Mouse (Mus musculus): ENCODE data around the gene Pitpnm1. TPM values are rescaled to one million over a fixed set of nuclear protein-coding genes. Genes with fewer than 3 reads are reported as not detected.

Gene Pitpnm1
- polyA plus RNA-seq, 1 experiment from 2014 or later: 9.2 TPM

DNA sequence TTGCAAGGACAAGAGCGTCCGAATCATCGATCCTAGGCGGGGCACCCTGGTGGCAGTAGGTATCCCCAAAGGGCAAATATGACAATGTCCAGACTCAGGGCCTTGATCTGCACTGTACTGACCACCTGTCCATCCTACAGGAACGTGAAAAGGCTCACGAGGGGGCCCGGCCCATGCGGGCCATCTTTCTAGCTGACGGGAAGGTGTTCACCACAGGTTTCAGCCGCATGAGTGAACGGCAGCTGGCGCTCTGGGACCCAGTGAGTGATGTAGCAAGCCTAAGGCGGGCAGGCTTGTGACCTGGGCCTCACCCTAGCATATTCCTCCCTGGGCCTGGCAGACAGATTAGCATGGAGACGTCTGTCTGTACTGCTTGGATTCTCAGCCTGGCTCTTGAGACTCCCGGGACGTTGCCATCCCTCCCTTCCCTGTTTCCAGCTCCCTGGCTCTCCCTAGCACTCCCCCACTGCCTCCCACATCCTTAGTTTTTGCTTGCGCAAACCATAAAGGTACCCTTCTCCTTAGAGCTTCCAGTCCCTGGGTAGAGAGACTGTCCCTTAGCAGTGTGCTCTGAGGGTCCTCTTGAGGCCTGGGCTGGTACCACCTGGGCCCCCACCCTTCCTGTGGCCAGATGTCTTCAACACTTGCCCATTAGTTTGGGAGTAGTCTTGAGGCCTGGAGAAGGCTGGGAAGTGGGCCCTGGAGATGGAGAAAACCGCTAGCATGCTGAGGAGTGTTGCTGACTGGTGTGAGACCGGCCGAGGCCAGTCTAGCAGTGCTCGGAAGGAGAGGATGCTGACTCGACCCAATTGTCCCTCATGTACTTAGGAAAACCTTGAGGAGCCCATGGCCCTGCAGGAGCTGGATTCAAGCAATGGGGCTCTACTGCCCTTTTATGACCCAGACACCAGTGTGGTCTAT lies 51.0 kb downstream of the Pitpnm1 start:
- H3K9ac ChIP-seq (replicated peaks; ENCODE audit: low read depth, low read length): no peak overlapping the region
- H3K27ac ChIP-seq (ENCODE audit: low read length): no peak overlapping the region
- H3K9me3 ChIP-seq (ENCODE audit: control insufficient read depth, low read depth, low read length): no peaks in the 10 kb centered on the region
- 88% methylated on average over 22 of the region's 22 CpGs for WGBS
- H3K4me1 ChIP-seq (ENCODE audit: control insufficient read depth, insufficient read depth, low read length): peaks cover 20% of the 10 kb centered on the region
- no peak overlapping the region for H3K4me2 ChIP-seq (replicated peaks; ENCODE audit: low read depth, low read length)
- H3K27me3 ChIP-seq (ENCODE audit: control insufficient read depth, insufficient read depth, low read length): no peaks in the 10 kb centered on the region
- no peak for ATAC-seq (ENCODE audit: insufficient number of reproducible peaks, insufficient read depth, low FRiP score, low read depth)
- peaks cover 27% of the 10 kb centered on the region for H3K36me3 ChIP-seq (ENCODE audit: control insufficient read depth, insufficient read depth, low read length)
- H3K4me3 ChIP-seq (ENCODE audit: low read depth, low read length): no peak overlapping the region

GRCm38 (mm10) chr19:4151488-4151860 lies 51.7 kb downstream of the Pitpnm1 start:
- H3K36me3 ChIP-seq (ENCODE audit: control insufficient read depth, insufficient read depth, low read length): peaks cover 27% of the 10 kb centered on the region
- no peak overlapping the region for H3K9ac ChIP-seq (replicated peaks; ENCODE audit: low read depth, low read length)
- no peak overlapping the region for H3K4me2 ChIP-seq (replicated peaks; ENCODE audit: low read depth, low read length)
- H3K27me3 ChIP-seq (ENCODE audit: control insufficient read depth, insufficient read depth, low read length): no peaks in the 10 kb centered on the region
- ATAC-seq (ENCODE audit: insufficient number of reproducible peaks, insufficient read depth, low FRiP score, low read depth): no peak
- peaks cover 20% of the 10 kb centered on the region for H3K4me1 ChIP-seq (ENCODE audit: control insufficient read depth, insufficient read depth, low read length)
- 74% methylated on average over 5 of the region's 5 CpGs for WGBS
- no peak overlapping the region for H3K27ac ChIP-seq (ENCODE audit: low read length)
- H3K9me3 ChIP-seq (ENCODE audit: control insufficient read depth, low read depth, low read length): no peaks in the 10 kb centered on the region
- no peak overlapping the region for H3K4me3 ChIP-seq (ENCODE audit: low read depth, low read length)

DNA sequence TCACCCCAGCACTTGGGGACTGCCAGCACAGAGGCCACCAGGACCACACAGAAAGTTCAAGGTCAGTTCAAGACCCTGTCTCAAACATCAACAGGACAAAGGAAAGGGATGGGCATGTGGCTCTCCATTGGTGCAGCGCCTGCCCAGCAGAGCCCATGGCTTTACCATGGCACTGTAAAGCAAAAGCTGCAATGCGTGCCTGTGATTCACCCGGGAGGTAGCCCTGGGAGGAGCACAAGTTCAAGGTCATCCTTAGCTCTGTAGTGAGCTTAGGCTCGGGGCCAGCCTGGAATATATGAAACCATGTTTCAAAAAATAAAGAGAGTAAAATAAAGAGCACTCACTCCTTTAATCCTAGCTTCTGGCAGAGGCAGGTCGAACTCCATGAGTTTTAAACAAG lies 52.1 kb downstream of the Pitpnm1 start:
- Histone ChIP-seq H3K4me2 (replicated peaks; ENCODE audit: low read depth, low read length) (no peak overlapping the region), H3K27me3 (ENCODE audit: control insufficient read depth, insufficient read depth, low read length) (no peaks in the 10 kb centered on the region), H3K4me1 (ENCODE audit: control insufficient read depth, insufficient read depth, low read length) (peaks cover 20% of the 10 kb centered on the region), H3K9me3 (ENCODE audit: control insufficient read depth, low read depth, low read length) (no peaks in the 10 kb centered on the region), H3K36me3 (ENCODE audit: control insufficient read depth, insufficient read depth, low read length) (peaks cover 30% of the 10 kb centered on the region), H3K9ac (replicated peaks; ENCODE audit: low read depth, low read length) (no peak overlapping the region), H3K27ac (ENCODE audit: low read length) (no peak overlapping the region), H3K4me3 (ENCODE audit: low read depth, low read length) (no peak overlapping the region)
- no peak for ATAC-seq (ENCODE audit: insufficient number of reproducible peaks, insufficient read depth, low FRiP score, low read depth)
- WGBS: 83% methylated on average over 5 of the region's 5 CpGs

GRCm38 (mm10) chr19:4152445-4153231 lies 52.8 kb downstream of the Pitpnm1 start:
- Histone ChIP-seq H3K4me2 (replicated peaks; ENCODE audit: low read depth, low read length) (no peak overlapping the region), H3K9ac (replicated peaks; ENCODE audit: low read depth, low read length) (no peak overlapping the region), H3K4me1 (ENCODE audit: control insufficient read depth, insufficient read depth, low read length) (peaks cover 19% of the 10 kb centered on the region), H3K9me3 (ENCODE audit: control insufficient read depth, low read depth, low read length) (no peaks in the 10 kb centered on the region), H3K27ac (ENCODE audit: low read length) (no peak overlapping the region), H3K36me3 (ENCODE audit: control insufficient read depth, insufficient read depth, low read length) (peaks cover 36% of the 10 kb centered on the region), H3K4me3 (ENCODE audit: low read depth, low read length) (no peak overlapping the region), H3K27me3 (ENCODE audit: control insufficient read depth, insufficient read depth, low read length) (no peaks in the 10 kb centered on the region)
- 79% methylated on average over 8 of the region's 8 CpGs for WGBS
- no peak for ATAC-seq (ENCODE audit: insufficient number of reproducible peaks, insufficient read depth, low FRiP score, low read depth)

DNA sequence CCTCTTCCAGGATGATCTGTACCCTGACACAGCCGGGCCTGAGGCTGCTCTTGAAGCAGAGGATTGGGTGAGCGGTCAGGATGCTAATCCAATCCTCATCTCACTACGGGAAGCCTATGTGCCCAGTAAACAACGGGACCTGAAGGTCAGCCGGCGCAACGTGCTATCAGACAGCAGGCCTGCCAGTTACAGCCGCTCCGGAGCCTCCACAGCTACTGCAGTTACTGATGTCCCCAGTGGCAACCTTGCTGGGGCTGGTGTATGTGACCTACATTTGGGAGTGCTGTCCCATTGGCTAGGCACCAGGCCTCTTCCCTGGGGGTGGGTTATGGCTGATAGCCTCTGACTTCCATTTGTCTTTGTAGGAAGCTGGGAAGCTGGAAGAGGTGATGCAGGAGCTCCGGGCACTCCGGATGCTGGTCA lies 53.4 kb downstream of the Pitpnm1 start, which contains the start of gene Ptprcap:
Ptprcap (plus strand) TSS at position 373 of the 423 bp plus-strand sequence.
- no peak within 1 kb of the TSS for H3K4me2 ChIP-seq (replicated peaks; ENCODE audit: low read depth, low read length)
- H3K36me3 ChIP-seq (ENCODE audit: control insufficient read depth, insufficient read depth, low read length): peaks cover 41% of the 10 kb centered on the region
- no peak for ATAC-seq (ENCODE audit: insufficient number of reproducible peaks, insufficient read depth, low FRiP score, low read depth)
- no peaks in the 10 kb centered on the region for H3K27me3 ChIP-seq (ENCODE audit: control insufficient read depth, insufficient read depth, low read length)
- H3K4me3 ChIP-seq (ENCODE audit: low read depth, low read length): no peak within 1 kb of the TSS
- H3K9me3 ChIP-seq (ENCODE audit: control insufficient read depth, low read depth, low read length): no peaks in the 10 kb centered on the region
- no peak within 1 kb of the TSS for H3K27ac ChIP-seq (ENCODE audit: low read length)
- H3K9ac ChIP-seq (replicated peaks; ENCODE audit: low read depth, low read length): no peak within 1 kb of the TSS
- WGBS: 57% methylated on average over 11 of the region's 11 CpGs
- H3K4me1 ChIP-seq (ENCODE audit: control insufficient read depth, insufficient read depth, low read length): peaks cover 14% of the 10 kb centered on the region

DNA sequence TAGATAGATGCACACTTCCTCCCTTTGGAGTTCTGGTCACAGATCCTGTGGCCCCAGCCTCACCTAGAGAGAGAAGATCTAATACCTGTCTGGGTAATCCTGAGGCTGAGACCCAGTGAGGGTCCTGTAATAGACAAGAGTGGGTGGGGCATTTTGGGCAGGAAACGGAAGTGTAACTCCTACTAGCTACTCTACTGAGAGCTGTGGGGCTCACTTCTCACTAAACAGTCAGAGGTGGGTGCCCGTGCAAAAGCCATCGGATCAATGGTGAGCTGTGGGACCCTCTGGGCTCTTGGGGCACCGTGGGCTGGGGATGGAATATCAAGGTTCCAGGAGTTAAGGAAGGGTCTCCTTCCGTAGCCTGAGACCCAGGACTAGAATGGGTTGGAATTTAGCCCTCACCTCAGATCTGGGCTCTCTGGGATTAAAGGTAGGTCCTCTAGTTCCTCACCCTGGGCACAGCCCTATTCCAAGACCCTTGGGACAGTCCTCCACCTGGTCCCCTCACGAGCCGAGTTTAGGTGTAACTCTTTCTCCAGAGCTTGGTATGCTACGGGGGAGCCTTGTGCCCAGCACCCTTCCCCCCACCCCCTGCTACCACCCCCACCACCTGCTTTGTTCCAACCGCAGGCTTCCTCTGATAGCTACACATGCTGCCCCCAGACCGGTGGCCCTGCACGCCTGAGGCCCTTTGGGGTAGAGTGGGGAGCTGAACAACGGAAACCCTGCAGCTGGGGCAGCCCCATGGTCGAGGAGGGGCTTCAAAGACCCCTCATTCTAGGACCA lies 54.8 kb downstream of the Pitpnm1 start:
- H3K9me3 ChIP-seq (ENCODE audit: control insufficient read depth, low read depth, low read length): no peaks in the 10 kb centered on the region
- H3K4me3 ChIP-seq (ENCODE audit: low read depth, low read length): no peak overlapping the region
- H3K27ac ChIP-seq (ENCODE audit: low read length): no peak overlapping the region
- peaks cover 6% of the 10 kb centered on the region; the same call in 1 of the 2 replicates for H3K4me1 ChIP-seq (ENCODE audit: control insufficient read depth, insufficient read depth, low read length)
- no peak overlapping the region for H3K4me2 ChIP-seq (replicated peaks; ENCODE audit: low read depth, low read length)
- no peaks in the 10 kb centered on the region for H3K27me3 ChIP-seq (ENCODE audit: control insufficient read depth, insufficient read depth, low read length)
- 77% methylated on average over 13 of the region's 13 CpGs for WGBS
- ATAC-seq (ENCODE audit: insufficient number of reproducible peaks, insufficient read depth, low FRiP score, low read depth): no peak
- H3K9ac ChIP-seq (replicated peaks; ENCODE audit: low read depth, low read length): no peak overlapping the region
- peaks cover 49% of the 10 kb centered on the region for H3K36me3 ChIP-seq (ENCODE audit: control insufficient read depth, insufficient read depth, low read length)

- Histone ChIP-seq H3K4me1 (ENCODE audit: control insufficient read depth, insufficient read depth, low read length) (no peaks in the 10 kb centered on the region), H3K4me2 (replicated peaks; ENCODE audit: low read depth, low read length) (no peak overlapping the region), H3K4me3 (ENCODE audit: low read depth, low read length) (no peak overlapping the region), H3K27me3 (ENCODE audit: control insufficient read depth, insufficient read depth, low read length) (no peaks in the 10 kb centered on the region), H3K36me3 (ENCODE audit: control insufficient read depth, insufficient read depth, low read length) (peaks cover 41% of the 10 kb centered on the region), H3K27ac (ENCODE audit: low read length) (no peak overlapping the region), H3K9me3 (ENCODE audit: control insufficient read depth, low read depth, low read length) (no peaks in the 10 kb centered on the region), H3K9ac (replicated peaks; ENCODE audit: low read depth, low read length) (no peak overlapping the region)
- ATAC-seq (ENCODE audit: insufficient number of reproducible peaks, insufficient read depth, low FRiP score, low read depth): no peak
- 86% methylated on average over 6 of the region's 6 CpGs for WGBS
These were observed 55.6 kb downstream of the Pitpnm1 start for GRCm38 (mm10) chr19:4155223-4156072.
